Mouse (Mus musculus): ENCODE data around the gene Adamts13. TPM values are rescaled to one million over a fixed set of nuclear protein-coding genes. Genes with fewer than 3 reads are reported as not detected.

Adamts13 gene
- polyA plus RNA-seq, 1 experiment from 2014 or later: not detected

- Histone ChIP-seq H3K4me2 (ENCODE audit: low read length) (no peak overlapping the region), H3K4me1 (ENCODE audit: control insufficient read depth in 2 of 2, insufficient read depth in 2 of 2, low read length in 2 of 2) (no peaks in the 10 kb centered on the region), H3K9ac (ENCODE audit: low read length) (no peak overlapping the region), H3K36me3 (ENCODE audit: control insufficient read depth, insufficient read depth, low read length) (no peaks in the 10 kb centered on the region), H3K4me3 (ENCODE audit: control insufficient read depth in 1 of 2, insufficient read depth in 1 of 2, low read depth in 1 of 2, low read length in 2 of 2) (no peak overlapping the region), H3K27me3 (ENCODE audit: control insufficient read depth, insufficient read depth, low read length) (no peaks in the 10 kb centered on the region), H3K27ac (replicated peaks in 1 of 2; ENCODE audit: control insufficient read depth in 1 of 2, insufficient read depth in 1 of 2, low read depth in 2 of 2, low read length in 2 of 2) (no peak overlapping the region), H3K9me3 (ENCODE audit: control insufficient read depth, low read length) (no peaks in the 10 kb centered on the region)
- ATAC-seq (ENCODE audit: insufficient number of reproducible peaks, insufficient read depth, low FRiP score, low read depth): no peak
- WGBS: 35% methylated on average over 5 of the region's 5 CpGs
Measured at GRCm38 (mm10) chr2:26941539-26941938, 31.7 kb upstream of the Adamts13 start.

- no peak overlapping the region for H3K27ac ChIP-seq (replicated peaks in 1 of 2; ENCODE audit: control insufficient read depth in 1 of 2, insufficient read depth in 1 of 2, low read depth in 2 of 2, low read length in 2 of 2)
- 71% methylated on average over 3 of the region's 3 CpGs for WGBS
- no peaks in the 10 kb centered on the region for H3K4me1 ChIP-seq (ENCODE audit: control insufficient read depth in 2 of 2, insufficient read depth in 2 of 2, low read length in 2 of 2)
- H3K36me3 ChIP-seq (ENCODE audit: control insufficient read depth, insufficient read depth, low read length): 0 out of 2 replicates have a peak, but pooled peaks cover 3% of the 10 kb centered on the region
- no peak overlapping the region for H3K4me3 ChIP-seq (ENCODE audit: control insufficient read depth in 1 of 2, insufficient read depth in 1 of 2, low read depth in 1 of 2, low read length in 2 of 2)
- H3K27me3 ChIP-seq (ENCODE audit: control insufficient read depth, insufficient read depth, low read length): no peaks in the 10 kb centered on the region
- no peaks in the 10 kb centered on the region for H3K9me3 ChIP-seq (ENCODE audit: control insufficient read depth, low read length)
- H3K4me2 ChIP-seq (ENCODE audit: low read length): no peak overlapping the region
- no peak for ATAC-seq (ENCODE audit: insufficient number of reproducible peaks, insufficient read depth, low FRiP score, low read depth)
- H3K9ac ChIP-seq (ENCODE audit: low read length): no peak overlapping the region
Measured at GRCm38 (mm10) chr2:26943253-26943652, 30.0 kb upstream of the Adamts13 start.

DNA sequence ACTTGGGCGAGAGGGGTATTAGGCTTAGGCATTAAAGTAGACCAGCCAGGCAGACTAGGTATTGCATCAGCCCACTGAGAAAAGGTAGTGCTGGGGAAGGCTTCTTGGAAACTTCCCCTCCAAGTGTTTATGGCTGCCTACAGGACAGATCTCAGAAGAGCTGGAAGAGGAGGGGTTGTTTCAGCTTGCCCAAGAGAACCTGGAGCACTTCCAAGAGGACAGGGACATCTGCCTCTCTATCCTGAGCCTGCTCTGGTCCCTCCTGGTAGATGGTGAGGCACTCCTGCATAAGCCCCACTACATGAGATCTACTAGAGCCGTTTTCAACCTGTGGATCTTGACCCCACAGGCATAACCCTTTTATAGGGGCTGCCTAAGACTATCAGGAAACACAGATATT lies 22.8 kb upstream of the Adamts13 start:
- H3K4me2 ChIP-seq (ENCODE audit: low read length): no peak overlapping the region
- H3K36me3 ChIP-seq (ENCODE audit: control insufficient read depth, insufficient read depth, low read length): peaks cover 69% of the 10 kb centered on the region
- WGBS: 81% methylated on average over 2 of the region's 2 CpGs
- ATAC-seq (ENCODE audit: insufficient number of reproducible peaks, insufficient read depth, low FRiP score, low read depth): no peak
- H3K4me1 ChIP-seq (ENCODE audit: control insufficient read depth in 2 of 2, insufficient read depth in 2 of 2, low read length in 2 of 2): no peaks in the 10 kb centered on the region
- H3K4me3 ChIP-seq (ENCODE audit: control insufficient read depth in 1 of 2, insufficient read depth in 1 of 2, low read depth in 1 of 2, low read length in 2 of 2): no peak overlapping the region
- no peak overlapping the region for H3K9ac ChIP-seq (ENCODE audit: low read length)
- no peak overlapping the region for H3K27ac ChIP-seq (replicated peaks in 1 of 2; ENCODE audit: control insufficient read depth in 1 of 2, insufficient read depth in 1 of 2, low read depth in 2 of 2, low read length in 2 of 2)
- H3K9me3 ChIP-seq (ENCODE audit: control insufficient read depth, low read length): no peaks in the 10 kb centered on the region
- H3K27me3 ChIP-seq (ENCODE audit: control insufficient read depth, insufficient read depth, low read length): no peaks in the 10 kb centered on the region

- H3K36me3 ChIP-seq (ENCODE audit: control insufficient read depth, insufficient read depth, low read length): peaks cover 79% of the 10 kb centered on the region
- H3K27ac ChIP-seq (replicated peaks in 1 of 2; ENCODE audit: control insufficient read depth in 1 of 2, insufficient read depth in 1 of 2, low read depth in 2 of 2, low read length in 2 of 2): no peak overlapping the region
- H3K4me2 ChIP-seq (ENCODE audit: low read length): no peak overlapping the region
- H3K27me3 ChIP-seq (ENCODE audit: control insufficient read depth, insufficient read depth, low read length): no peaks in the 10 kb centered on the region
- no peaks in the 10 kb centered on the region for H3K4me1 ChIP-seq (ENCODE audit: control insufficient read depth in 2 of 2, insufficient read depth in 2 of 2, low read length in 2 of 2)
- WGBS: 89% methylated on average over 8 of the region's 8 CpGs
- no peaks in the 10 kb centered on the region for H3K9me3 ChIP-seq (ENCODE audit: control insufficient read depth, low read length)
- no peak overlapping the region for H3K4me3 ChIP-seq (ENCODE audit: control insufficient read depth in 1 of 2, insufficient read depth in 1 of 2, low read depth in 1 of 2, low read length in 2 of 2)
- no peak overlapping the region for H3K9ac ChIP-seq (ENCODE audit: low read length)
- no peak for ATAC-seq (ENCODE audit: insufficient number of reproducible peaks, insufficient read depth, low FRiP score, low read depth)
Measured at GRCm38 (mm10) chr2:26951346-26951905, 21.8 kb upstream of the Adamts13 start.

GRCm38 (mm10) chr2:26952193-26952592 lies 21.0 kb upstream of the Adamts13 start:
- no peak for ATAC-seq (ENCODE audit: insufficient number of reproducible peaks, insufficient read depth, low FRiP score, low read depth)
- Histone ChIP-seq H3K36me3 (ENCODE audit: control insufficient read depth, insufficient read depth, low read length) (peaks cover 87% of the 10 kb centered on the region), H3K9me3 (ENCODE audit: control insufficient read depth, low read length) (no peaks in the 10 kb centered on the region), H3K4me2 (ENCODE audit: low read length) (no peak overlapping the region), H3K4me3 (ENCODE audit: control insufficient read depth in 1 of 2, insufficient read depth in 1 of 2, low read depth in 1 of 2, low read length in 2 of 2) (no peak overlapping the region), H3K27me3 (ENCODE audit: control insufficient read depth, insufficient read depth, low read length) (no peaks in the 10 kb centered on the region), H3K27ac (replicated peaks in 1 of 2; ENCODE audit: control insufficient read depth in 1 of 2, insufficient read depth in 1 of 2, low read depth in 2 of 2, low read length in 2 of 2) (no peak overlapping the region), H3K4me1 (ENCODE audit: control insufficient read depth in 2 of 2, insufficient read depth in 2 of 2, low read length in 2 of 2) (no peaks in the 10 kb centered on the region), H3K9ac (ENCODE audit: low read length) (no peak overlapping the region)
- 90% methylated on average over 4 of the region's 4 CpGs for WGBS

DNA sequence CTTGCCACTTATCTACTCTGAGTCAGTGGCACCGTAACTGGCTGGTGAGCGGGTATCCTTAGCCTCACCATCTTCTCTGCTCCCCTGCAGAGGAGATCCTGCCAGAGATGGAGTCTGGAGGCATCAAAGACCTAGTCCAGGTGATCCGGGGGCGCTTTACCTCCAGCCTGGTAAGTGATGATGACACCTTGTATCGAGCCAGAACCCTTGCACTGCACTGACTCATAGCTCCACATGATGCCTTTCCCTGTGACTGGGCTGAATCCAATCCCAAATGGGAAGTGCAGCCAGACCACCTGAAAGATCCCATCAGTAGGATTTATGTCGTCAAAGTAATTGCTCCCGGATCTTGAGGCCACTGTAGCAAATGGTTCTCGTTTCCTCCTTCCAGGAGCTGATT lies 20.4 kb upstream of the Adamts13 start:
- Histone ChIP-seq H3K27me3 (ENCODE audit: control insufficient read depth, insufficient read depth, low read length) (no peaks in the 10 kb centered on the region), H3K9me3 (ENCODE audit: control insufficient read depth, low read length) (no peaks in the 10 kb centered on the region), H3K4me2 (ENCODE audit: low read length) (no peak overlapping the region), H3K36me3 (ENCODE audit: control insufficient read depth, insufficient read depth, low read length) (peaks cover 92% of the 10 kb centered on the region), H3K4me3 (ENCODE audit: control insufficient read depth in 1 of 2, insufficient read depth in 1 of 2, low read depth in 1 of 2, low read length in 2 of 2) (no peak overlapping the region), H3K4me1 (ENCODE audit: control insufficient read depth in 2 of 2, insufficient read depth in 2 of 2, low read length in 2 of 2) (no peaks in the 10 kb centered on the region), H3K9ac (ENCODE audit: low read length) (no peak overlapping the region), H3K27ac (replicated peaks in 1 of 2; ENCODE audit: control insufficient read depth in 1 of 2, insufficient read depth in 1 of 2, low read depth in 2 of 2, low read length in 2 of 2) (no peak overlapping the region)
- ATAC-seq (ENCODE audit: insufficient number of reproducible peaks, insufficient read depth, low FRiP score, low read depth): no peak
- WGBS: 82% methylated on average over 8 of the region's 8 CpGs

DNA sequence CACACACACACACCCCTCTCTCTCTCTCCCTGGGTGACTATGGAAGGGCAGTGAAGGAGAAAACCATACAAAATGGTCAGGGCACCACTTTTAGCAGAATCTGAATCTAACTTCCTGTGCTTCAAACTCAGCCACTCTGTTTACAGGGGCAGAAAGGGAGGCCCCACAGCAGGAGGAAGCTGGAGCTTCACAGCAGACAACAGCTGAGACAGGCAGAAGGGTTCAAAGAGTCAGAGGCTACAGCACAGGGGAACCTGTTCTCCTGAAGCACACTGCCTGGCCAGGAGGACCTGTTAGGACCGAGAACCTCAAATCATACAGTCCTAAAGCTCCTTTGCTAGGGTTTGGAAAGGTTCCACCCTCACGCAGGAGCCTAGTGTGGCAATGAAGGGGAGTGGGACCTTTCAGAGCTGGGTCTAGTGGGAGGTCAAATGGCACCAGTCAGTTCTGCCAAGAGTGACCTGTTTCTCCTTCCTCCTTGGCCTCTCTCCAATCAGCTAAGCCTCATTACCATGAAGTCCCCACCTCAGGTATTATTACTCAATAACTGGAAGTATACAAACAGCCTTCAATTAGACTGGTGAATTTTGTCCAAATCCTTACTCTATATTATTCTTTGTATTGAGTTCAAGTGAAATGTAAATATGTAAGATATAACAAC lies 18.4 kb upstream of the Adamts13 start:
- H3K4me1 ChIP-seq (ENCODE audit: control insufficient read depth in 2 of 2, insufficient read depth in 2 of 2, low read length in 2 of 2): no peaks in the 10 kb centered on the region

More for the DNA sequence above, 18.4 kb upstream of the Adamts13 start:
- H3K36me3 ChIP-seq (ENCODE audit: control insufficient read depth, insufficient read depth, low read length): peaks cover 96% of the 10 kb centered on the region
- H3K9me3 ChIP-seq (ENCODE audit: control insufficient read depth, low read length): no peaks in the 10 kb centered on the region
- no peak for ATAC-seq (ENCODE audit: insufficient number of reproducible peaks, insufficient read depth, low FRiP score, low read depth)
- H3K27me3 ChIP-seq (ENCODE audit: control insufficient read depth, insufficient read depth, low read length): no peaks in the 10 kb centered on the region
- H3K27ac ChIP-seq (replicated peaks in 1 of 2; ENCODE audit: control insufficient read depth in 1 of 2, insufficient read depth in 1 of 2, low read depth in 2 of 2, low read length in 2 of 2): no peak overlapping the region
- no peak overlapping the region for H3K4me2 ChIP-seq (ENCODE audit: low read length)
- 86% methylated on average over 2 of the region's 2 CpGs for WGBS
- no peak overlapping the region for H3K9ac ChIP-seq (ENCODE audit: low read length)
- H3K4me3 ChIP-seq (ENCODE audit: control insufficient read depth in 1 of 2, insufficient read depth in 1 of 2, low read depth in 1 of 2, low read length in 2 of 2): no peak overlapping the region
